Mouse (Mus musculus): ENCODE measurements around the gene Jtb.

Jtb gene

GRCm38 (mm10) chr3:90265034-90265931, 33.9 kb downstream of the Jtb start, which contains the start of gene Dennd4b:
Dennd4b (plus strand) TSS chr3:90265185.
- ChIA-PET POLR2A (interaction anchor here in 3 of 4 experiments (0.5 to 4.9 kb wide), 65 partner anchors 8 to 389 kb away, joined by 3 to 55 read pairs (median 6); partner anchors contain the start of genes Creb3l4 (in 3 of the 3), Gatad2b (in 3 of the 3), Jtb (in 3 of the 3) and Rab13 (in 3 of the 3)), CTCF (interaction anchor here in 3 of 4 experiments (0.6 to 1.5 kb wide), 15 partner anchors 9 to 172 kb away, joined by 3 to 7 read pairs (median 4); partner anchors contain the start of genes Slc39a1 (in 2 of the 3) and Gatad2b (in 1 of the 3))

- ChIA-PET CTCF (interaction anchor here in 3 of 4 experiments (0.5 to 1.5 kb wide), 18 partner anchors 8 to 784 kb away, joined by 3 to 7 read pairs (median 4); partner anchors contain the start of genes Gatad2b (in 2 of the 3) and Slc39a1 (in 1 of the 3)), POLR2A (interaction anchor here in 3 of 4 experiments (0.5 to 4.9 kb wide), 78 partner anchors 8 to 1793 kb away, joined by 3 to 55 read pairs (median 4); partner anchors contain the start of genes Creb3l4 (in 3 of the 3), Gatad2b (in 3 of the 3), Jtb (in 3 of the 3) and Rab13 (in 3 of the 3))
Measured at GRCm38 (mm10) chr3:90265932-90266741, 34.7 kb downstream of the Jtb start.

GRCm38 (mm10) chr3:90266901-90267775, 35.7 kb downstream of the Jtb start:
- CTCF ChIA-PET = interaction anchor here in 3 of 4 experiments (0.6 to 1.5 kb wide), 8 partner anchors 7 to 785 kb away, joined by 3 to 7 read pairs (median 3); partner anchors contain the start of gene Gatad2b (in 1 of the 3)
- POLR2A ChIA-PET = interaction anchor here in 3 of 4 experiments (0.5 to 4.9 kb wide), 46 partner anchors 7 to 1792 kb away, joined by 3 to 55 read pairs (median 6); partner anchors contain the start of genes Gatad2b (in 2 of the 3), Jtb (in 2 of the 3), Slc27a3 (in 2 of the 3) and Slc39a1 (in 2 of the 3)

GRCm38 (mm10) chr3:90268190-90268589, 36.8 kb downstream of the Jtb start:
- ChIA-PET CTCF (no interaction called here), POLR2A (interaction anchor here in 3 of 4 experiments (0.6 to 4.9 kb wide), 9 partner anchors 9 to 355 kb away, joined by 3 to 55 read pairs (median 12); partner anchors contain the start of genes Rab13 (in 2 of the 3), Rps27 (in 2 of the 3), Gatad2b (in 1 of the 3) and Il6ra (in 1 of the 3))

GRCm38 (mm10) chr3:90268971-90269370, 37.6 kb downstream of the Jtb start:
- ChIA-PET CTCF (no interaction called here), POLR2A (interaction anchor here in 3 of 4 experiments (0.6 to 4.9 kb wide), 7 partner anchors 12 to 180 kb away, joined by 3 to 33 read pairs (median 4); partner anchors contain the start of genes Gatad2b (in 2 of the 3), Rab13 (in 1 of the 3), Rps27 (in 1 of the 3) and Slc39a1 (in 1 of the 3))

GRCm38 (mm10) chr3:90270784-90271183, 39.4 kb downstream of the Jtb start:
- ChIA-PET CTCF (interaction anchor here in 1 of 4 experiments (1.2 kb wide), 1 partner anchor 13 kb away, joined by 3 read pairs; no protein-coding TSS in a partner anchor), POLR2A (interaction anchor here in 3 of 4 experiments (0.5 to 1.2 kb wide), 6 partner anchors 9 to 74 kb away, joined by 3 to 5 read pairs (median 3); partner anchors contain the start of genes Gatad2b (in 2 of the 3) and Slc39a1 (in 1 of the 3))

GRCm38 (mm10) chr3:90272170-90272569, 40.8 kb downstream of the Jtb start:
- POLR2A ChIA-PET = interaction anchor here in 3 of 4 experiments (0.7 to 3.7 kb wide), 15 partner anchors 8 to 60 kb away, joined by 3 to 27 read pairs (median 5); partner anchors contain the start of genes Gatad2b (in 3 of the 3), Creb3l4 (in 1 of the 3), Jtb (in 1 of the 3) and Rab13 (in 1 of the 3)

GRCm38 (mm10) chr3:90273855-90274254, 42.5 kb downstream of the Jtb start:
- CTCF ChIA-PET = interaction anchor here (0.5 to 1.3 kb wide), 7 partner anchors 7 to 160 kb away, joined by 3 to 5 read pairs (median 4); partner anchors contain the start of gene Dennd4b (in 1 of the 4)
- POLR2A ChIA-PET = interaction anchor here in 3 of 4 experiments (0.6 to 5.9 kb wide), 20 partner anchors 7 to 194 kb away, joined by 3 to 34 read pairs (median 4); partner anchors contain the start of genes Gatad2b (in 3 of the 3), Dennd4b (in 2 of the 3), Jtb (in 2 of the 3) and Slc39a1 (in 2 of the 3)

More at GRCm38 (mm10) chr3:90272170-90272569, 40.8 kb downstream of the Jtb start:
- CTCF ChIA-PET = interaction anchor here in 2 of 4 experiments (0.6 to 1.2 kb wide), 4 partner anchors 12 to 101 kb away, joined by 3 to 4 read pairs (median 3); partner anchors contain the start of gene Slc39a1 (in 1 of the 2)

GRCm38 (mm10) chr3:90275286-90275685, 43.9 kb downstream of the Jtb start:
- POLR2A ChIA-PET = interaction anchor here in 2 of 4 experiments (1.3 to 5.9 kb wide), 4 partner anchors 9 to 27 kb away, joined by 3 to 34 read pairs (median 11); partner anchors contain the start of genes Dennd4b (in 1 of the 2) and Slc39a1 (in 1 of the 2)
- CTCF ChIA-PET = interaction anchor here in 1 of 4 experiments (0.9 kb wide), 1 partner anchor 9 kb away, joined by 3 read pairs; no protein-coding TSS in a partner anchor

GRCm38 (mm10) chr3:90276858-90277257, 45.5 kb downstream of the Jtb start:
- POLR2A ChIA-PET = interaction anchor here in 2 of 4 experiments (1.0 to 5.9 kb wide), 7 partner anchors 10 to 55 kb away, joined by 3 to 34 read pairs (median 4); partner anchors contain the start of gene Gatad2b (in 1 of the 2)

GRCm38 (mm10) chr3:90277793-90278192, 46.4 kb downstream of the Jtb start:
- CTCF ChIA-PET = interaction anchor here in 2 of 4 experiments (0.6 to 1.3 kb wide), 2 partner anchors 11 to 12 kb away, joined by 3 to 7 read pairs; no protein-coding TSS in a partner anchor

More at GRCm38 (mm10) chr3:90276858-90277257, 45.5 kb downstream of the Jtb start:
- CTCF ChIA-PET = interaction anchor here in 1 of 4 experiments (0.7 kb wide), 1 partner anchor 292 kb away, joined by 11 read pairs; no protein-coding TSS in a partner anchor

GRCm38 (mm10) chr3:90278211-90278610, 46.8 kb downstream of the Jtb start:
- CTCF ChIA-PET = interaction anchor here in 2 of 4 experiments (0.6 to 1.3 kb wide), 2 partner anchors 12 kb away, joined by 3 to 7 read pairs; no protein-coding TSS in a partner anchor
- POLR2A ChIA-PET = interaction anchor here in 3 of 4 experiments (0.8 to 5.9 kb wide), 6 partner anchors 9 to 30 kb away, joined by 3 to 34 read pairs (median 4); partner anchors contain the start of genes Gatad2b (in 1 of the 3) and Slc39a1 (in 1 of the 3)

More at GRCm38 (mm10) chr3:90277793-90278192, 46.4 kb downstream of the Jtb start:
- POLR2A ChIA-PET = interaction anchor here in 2 of 4 experiments (0.8 to 5.9 kb wide), 6 partner anchors 9 to 46 kb away, joined by 3 to 34 read pairs (median 3); partner anchors contain the start of genes Gatad2b (in 1 of the 2) and Slc39a1 (in 1 of the 2)

GRCm38 (mm10) chr3:90279216-90279615, 47.8 kb downstream of the Jtb start:
- POLR2A ChIA-PET = interaction anchor here in 3 of 4 experiments (1.1 to 5.9 kb wide), 10 partner anchors 8 to 20 kb away, joined by 3 to 34 read pairs (median 6); partner anchors contain the start of gene Gatad2b (in 2 of the 3)
- CTCF ChIA-PET = no interaction called here

- ChIA-PET POLR2A (interaction anchor here in 3 of 4 experiments (0.6 to 5.9 kb wide), 13 partner anchors 9 to 953 kb away, joined by 3 to 34 read pairs (median 4); partner anchors contain the start of gene Gatad2b (in 2 of the 3)), CTCF (interaction anchor here in 1 of 4 experiments (1.0 kb wide), 1 partner anchor 70 kb away, joined by 3 read pairs; no protein-coding TSS in a partner anchor)
Measured at GRCm38 (mm10) chr3:90279743-90280142, 48.3 kb downstream of the Jtb start.

GRCm38 (mm10) chr3:90280708-90281107, 49.3 kb downstream of the Jtb start:
- CTCF ChIA-PET = interaction anchor here in 3 of 4 experiments (0.5 to 1.0 kb wide), 5 partner anchors 25 to 585 kb away, joined by 3 to 6 read pairs (median 4); no protein-coding TSS in a partner anchor

More at GRCm38 (mm10) chr3:90280708-90281107, 49.3 kb downstream of the Jtb start:
- POLR2A ChIA-PET = interaction anchor here in 3 of 4 experiments (0.5 to 2.8 kb wide), 12 partner anchors 8 to 327 kb away, joined by 3 to 11 read pairs (median 4); partner anchors contain the start of genes Gatad2b (in 1 of the 3) and Slc39a1 (in 1 of the 3)
